Mouse (Mus musculus) brain, embryonic 18.5 days (tissue): ENCODE measurements around the gene Auh.

Source experiments
- DNase-seq: peaks from one replicate; pipeline ENCODE4 v3.0.0-alpha.2; 2012; ENCODE audit warnings: low read depth, low spot score

Auh gene

GRCm38 (mm10) chr13:52929209-52930171, at the start of gene Auh:
Gene Auh, minus strand, starts transcription at chr13:52929681.
- DNase-seq: peak; percentile 76

- no peak for DNase-seq
These were observed 49.0 kb upstream of the Auh start for GRCm38 (mm10) chr13:52978321-52978981.

GRCm38 (mm10) chr13:52977757-52978156, 48.3 kb upstream of the Auh start:
- DNase-seq: no peak

GRCm38 (mm10) chr13:52977221-52977609, 47.7 kb upstream of the Auh start:
- DNase-seq: no peak

- DNase-seq: no peak
These were observed 47.2 kb upstream of the Auh start for GRCm38 (mm10) chr13:52976510-52977220.

GRCm38 (mm10) chr13:52976130-52976509, 46.6 kb upstream of the Auh start:
- no peak for DNase-seq

GRCm38 (mm10) chr13:52974676-52975075, 45.2 kb upstream of the Auh start:
- no peak for DNase-seq

GRCm38 (mm10) chr13:52973427-52973826, 43.9 kb upstream of the Auh start:
- DNase-seq: no peak

- DNase-seq: no peak
These were observed 43.1 kb upstream of the Auh start for GRCm38 (mm10) chr13:52972626-52973025.

- DNase-seq: no peak
These were observed 41.4 kb upstream of the Auh start for GRCm38 (mm10) chr13:52970876-52971275.

- DNase-seq: no peak
These were observed 33.4 kb upstream of the Auh start for GRCm38 (mm10) chr13:52962922-52963321.

GRCm38 (mm10) chr13:52962361-52962760, 32.9 kb upstream of the Auh start:
- DNase-seq: no peak

- DNase-seq: no peak
These were observed 24.5 kb upstream of the Auh start for GRCm38 (mm10) chr13:52953779-52954553.

GRCm38 (mm10) chr13:52949211-52949610, 19.7 kb upstream of the Auh start:
- no peak for DNase-seq

- no peak for DNase-seq
These were observed 18.1 kb upstream of the Auh start for GRCm38 (mm10) chr13:52947545-52947944.

- DNase-seq: no peak
These were observed 16.3 kb upstream of the Auh start for GRCm38 (mm10) chr13:52945769-52946168.

GRCm38 (mm10) chr13:52944116-52944515, 14.6 kb upstream of the Auh start:
- DNase-seq: no peak

- DNase-seq: no peak
These were observed 13.5 kb upstream of the Auh start for GRCm38 (mm10) chr13:52942876-52943388.

GRCm38 (mm10) chr13:52940956-52941355, 11.5 kb upstream of the Auh start:
- DNase-seq: no peak

- DNase-seq: no peak
These were observed 1.1 kb upstream of the Auh start for GRCm38 (mm10) chr13:52930582-52930981.

GRCm38 (mm10) chr13:52928392-52928791, 1.1 kb downstream of the Auh start:
- no peak for DNase-seq
